Mouse (Mus musculus) olfactory bulb, adult 2 months (tissue): Measurements from ENCODE around the gene Galnt13.

Experiments used
- CTCF ChIP-seq: fragments of 200-500 bp; IDR thresholded peaks from 2 replicates; pipeline ENCODE4 v1.5.1; 2012; ENCODE audit warnings: low read depth, mild to moderate bottlenecking, low read length, moderate library complexity; ENCODE audit not compliant: insufficient read depth
- POLR2A ChIP-seq: fragments of 200-500 bp; IDR thresholded peaks from 2 replicates; pipeline ENCODE4 v1.6.1; 2012; ENCODE audit warnings: mild to moderate bottlenecking, low read depth, low read length, moderate library complexity; ENCODE audit not compliant: insufficient read depth

- TF ChIP-seq CTCF (no peak), POLR2A (no peak)
Observed at GRCm38 (mm10) chr2:54915088-54915670, 479.1 kb downstream of the Galnt13 start.
